In the genomic region with DNA sequence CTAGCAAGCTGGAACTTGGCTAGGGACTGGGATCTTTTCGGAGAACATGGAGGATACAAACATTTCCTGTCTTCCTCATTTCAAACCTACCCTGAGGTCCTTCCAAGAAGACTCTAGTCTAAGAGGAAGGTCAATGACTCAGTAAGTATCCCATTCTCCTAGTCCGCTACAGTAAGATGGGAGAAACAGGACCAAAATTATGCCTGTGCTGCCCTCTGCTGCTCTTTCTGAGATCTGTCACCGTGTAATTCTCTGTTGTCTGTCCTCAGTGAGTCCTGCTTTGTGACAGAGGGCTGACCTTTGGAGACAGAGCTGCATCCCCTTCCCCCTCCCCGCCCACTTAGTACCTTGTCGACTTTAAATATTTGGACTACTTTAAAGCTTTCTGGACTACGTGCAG, we compare ENCODE assay signal across 9 mouse cellular contexts.
DNase-seq lines count a peak whose midpoint lies in the region; ATAC-seq and TF ChIP-seq lines count a peak whose summit lies in the region.
"Had no signal": no experiment of that assay in that cellular context is flagged by ENCODE, and none has a peak within 500 bp of the region (broad histone marks: within the 10 kb centered on the region; RNA-seq: fewer than 3 reads in every experiment).

No protein-coding gene starts in this region.

- H3K4me3 ChIP-seq in E14TG2a.4 (replicated peaks; ENCODE audit: low read length), result no peak overlapping the region
- no peak overlapping the region for H3K4me3 ChIP-seq in hindbrain, embryonic 12.5 days
- H3K4me3 ChIP-seq in midbrain, embryonic 11.5 days (ENCODE audit: low read depth, low read length), result no peak overlapping the region
- H3K4me3 ChIP-seq: embryonic facial prominence, embryonic 15.5 days had no signal

- no peaks in the 10 kb centered on the region for H3K4me1 ChIP-seq in E14TG2a.4 (replicated peaks; ENCODE audit: low read depth, low read length)
- no peaks in the 10 kb centered on the region for H3K4me1 ChIP-seq in hindbrain, embryonic 12.5 days
- no peaks in the 10 kb centered on the region for H3K4me1 ChIP-seq in midbrain, embryonic 11.5 days (ENCODE audit: control insufficient read depth, insufficient read depth, low read length)
- H3K4me1 ChIP-seq: embryonic facial prominence, embryonic 15.5 days had no signal

- peak; percentile 66 for DNase-seq in ZHBTc4 (ENCODE audit: low read depth, low spot score)
- peak; percentile 66 for DNase-seq in embryo, embryonic 11 days
- DNase-seq in layer of hippocampus, adult 9-10 months (ENCODE audit: low spot score), result peak; percentile 13
- DNase-seq in midbrain, embryonic 11.5 days (ENCODE audit: low spot score, missing footprints), result peak; percentile 89
- no peak for DNase-seq in urinary bladder, postnatal 4 days (ENCODE audit: low spot score in 2 of 2)
- no peak for DNase-seq in c-Kit-positive CD71-positive TER-119-positive erythroid progenitor cells, embryonic 14.5 days (ENCODE audit: low spot score)

- no peak overlapping the region for H3K4me2 ChIP-seq in hindbrain, embryonic 12.5 days (replicated peaks)
- H3K4me2 ChIP-seq in midbrain, embryonic 11.5 days, result no peak overlapping the region
- H3K4me2 ChIP-seq: embryonic facial prominence, embryonic 15.5 days had no signal

- no peaks in the 10 kb centered on the region for H3K9me3 ChIP-seq in E14TG2a.4 (ENCODE audit: low read length)
- H3K9me3 ChIP-seq in hindbrain, embryonic 12.5 days (replicated peaks), result no peaks in the 10 kb centered on the region
- H3K9me3 ChIP-seq in midbrain, embryonic 11.5 days (ENCODE audit: control insufficient read depth, low read length), result no peaks in the 10 kb centered on the region
- H3K9me3 ChIP-seq: embryonic facial prominence, embryonic 15.5 days had no signal

- H3K27ac ChIP-seq in hindbrain, embryonic 12.5 days, result no peak overlapping the region
- no peak overlapping the region for H3K27ac ChIP-seq in midbrain, embryonic 11.5 days (ENCODE audit: low read depth, low read length)
- H3K27ac ChIP-seq: embryonic facial prominence, embryonic 15.5 days had no signal

- H3K36me3 ChIP-seq in E14TG2a.4 (ENCODE audit: insufficient read depth, low read length), result no peaks in the 10 kb centered on the region
- no peaks in the 10 kb centered on the region for H3K36me3 ChIP-seq in hindbrain, embryonic 12.5 days
- no peaks in the 10 kb centered on the region for H3K36me3 ChIP-seq in midbrain, embryonic 11.5 days (ENCODE audit: control insufficient read depth, insufficient read depth, low read length)
- H3K36me3 ChIP-seq: embryonic facial prominence, embryonic 15.5 days had no signal

- no peak overlapping the region for H3K9ac ChIP-seq in hindbrain, embryonic 12.5 days
- no peak overlapping the region for H3K9ac ChIP-seq in midbrain, embryonic 11.5 days (ENCODE audit: low read length)
- H3K9ac ChIP-seq: embryonic facial prominence, embryonic 15.5 days had no signal

- peak; percentile 80 for ATAC-seq in hindbrain, embryonic 12.5 days (ENCODE audit: low FRiP score)
- peak; percentile 84 for ATAC-seq in midbrain, embryonic 11.5 days (ENCODE audit: low FRiP score)

- 22% methylated on average over 6 of the region's 6 CpGs for WGBS in hindbrain, embryonic 12.5 days
- 22% methylated on average over 6 of the region's 6 CpGs for WGBS in midbrain, embryonic 11.5 days

- peak; percentile 35 for TF ChIP-seq CTCF in E14TG2a.4 (conservative IDR thresholded peaks at IDR 0.05; ENCODE audit: low read length)

- H3K27me3 ChIP-seq in E14TG2a.4 (ENCODE audit: insufficient read depth, low read length), result peaks cover 7% of the 10 kb centered on the region; the same call in 1 of the 2 replicates
- no peaks in the 10 kb centered on the region for H3K27me3 ChIP-seq in hindbrain, embryonic 12.5 days
- no peaks in the 10 kb centered on the region for H3K27me3 ChIP-seq in midbrain, embryonic 11.5 days (ENCODE audit: control insufficient read depth, insufficient read depth, low read length)
- H3K27me3 ChIP-seq: embryonic facial prominence, embryonic 15.5 days had no signal

Comparison
In these comparisons a context has a peak if more than half of its experiments do, and no peak if none do; other contexts are left out.
1. DNase-seq: peak in ZHBTc4 (single experiment), embryo, embryonic 11 days (single experiment), layer of hippocampus, adult 9-10 months (single experiment) and midbrain, embryonic 11.5 days (single experiment); none in urinary bladder, postnatal 4 days (0 of 2) and c-Kit-positive CD71-positive TER-119-positive erythroid progenitor cells, embryonic 14.5 days (single experiment).